Mouse (Mus musculus): ENCODE results near the gene Tbc1d22a. TPM values are rescaled to one million over a fixed set of nuclear protein-coding genes. Genes with fewer than 3 reads are reported as not detected.

Gene Tbc1d22a
- polyA plus RNA-seq, 1 experiment from 2014 or later = 9.6 TPM

DNA sequence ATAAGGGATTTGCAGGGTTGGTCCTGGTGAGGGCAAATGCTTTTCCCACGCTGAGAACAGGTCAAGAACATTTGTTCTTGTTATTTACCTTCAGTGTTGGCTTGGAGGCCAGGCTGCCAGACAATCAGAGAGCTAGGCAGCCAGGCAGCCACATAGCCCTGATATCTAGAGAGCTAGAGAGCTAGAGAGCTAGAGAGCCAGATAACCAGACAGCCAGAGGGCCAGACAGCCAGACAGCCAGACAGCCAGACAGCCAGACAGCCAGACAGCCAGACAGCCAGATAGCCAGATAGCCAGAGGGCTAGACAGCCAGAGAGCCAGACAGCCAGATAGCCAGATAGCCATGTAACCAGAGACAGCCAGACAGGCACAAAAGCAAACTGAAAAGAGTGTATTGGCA is 208.6 kb downstream of the Tbc1d22a start:
- ATAC-seq (replicated peaks; ENCODE audit: low FRiP score, low TSS enrichment, low read depth) (no peak), DNase-seq (ENCODE audit: low spot score) (no peak)
- Histone ChIP-seq H3K4me2 (ENCODE audit: low read length) (no peak overlapping the region), H3K4me1 (replicated peaks; ENCODE audit: control insufficient read depth, insufficient read depth, low read length) (no peaks in the 10 kb centered on the region), H3K36me3 (ENCODE audit: control insufficient read depth, insufficient read depth, low read length) (no peaks in the 10 kb centered on the region), H3K27ac (ENCODE audit: low read depth) (no peak overlapping the region), H3K4me3 (ENCODE audit: low read depth, low read length) (no peak overlapping the region), H3K9ac (ENCODE audit: low read length) (no peak overlapping the region), H3K9me3 (ENCODE audit: control insufficient read depth, low read length) (no peaks in the 10 kb centered on the region), H3K27me3 (replicated peaks; ENCODE audit: control insufficient read depth, insufficient read depth, low read length) (no peaks in the 10 kb centered on the region)
- WGBS = 45% methylated on average over 1 of the region's 1 CpGs

DNA sequence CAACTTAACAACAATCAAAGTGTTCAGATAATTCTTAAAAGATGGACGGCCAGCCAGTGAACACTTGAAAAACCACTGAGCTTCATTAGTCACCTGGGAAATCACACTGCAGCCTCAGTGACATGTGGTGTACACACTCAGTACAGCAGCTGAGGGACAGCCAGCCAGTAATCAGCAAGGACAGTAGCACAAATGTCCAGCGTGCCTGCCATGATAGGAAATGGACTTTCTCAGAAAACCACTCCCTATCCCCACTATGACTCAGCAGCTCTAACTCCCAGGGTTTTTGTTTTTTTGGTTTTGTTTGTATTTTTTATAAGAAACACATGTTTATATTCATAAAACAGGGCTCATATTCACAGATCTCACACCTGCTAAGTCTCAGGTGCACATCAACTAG is 209.6 kb downstream of the Tbc1d22a start:
- Histone ChIP-seq H3K27ac (ENCODE audit: low read depth) (no peak overlapping the region), H3K4me1 (replicated peaks; ENCODE audit: control insufficient read depth, insufficient read depth, low read length) (no peaks in the 10 kb centered on the region), H3K36me3 (ENCODE audit: control insufficient read depth, insufficient read depth, low read length) (no peaks in the 10 kb centered on the region), H3K4me3 (ENCODE audit: low read depth, low read length) (no peak overlapping the region), H3K9me3 (ENCODE audit: control insufficient read depth, low read length) (no peaks in the 10 kb centered on the region), H3K4me2 (ENCODE audit: low read length) (no peak overlapping the region), H3K9ac (ENCODE audit: low read length) (no peak overlapping the region), H3K27me3 (replicated peaks; ENCODE audit: control insufficient read depth, insufficient read depth, low read length) (no peaks in the 10 kb centered on the region)
- no peak for DNase-seq (ENCODE audit: low spot score)
- no peak for ATAC-seq (replicated peaks; ENCODE audit: low FRiP score, low TSS enrichment, low read depth)
- WGBS = 63% methylated on average over 2 of the region's 2 CpGs

DNA sequence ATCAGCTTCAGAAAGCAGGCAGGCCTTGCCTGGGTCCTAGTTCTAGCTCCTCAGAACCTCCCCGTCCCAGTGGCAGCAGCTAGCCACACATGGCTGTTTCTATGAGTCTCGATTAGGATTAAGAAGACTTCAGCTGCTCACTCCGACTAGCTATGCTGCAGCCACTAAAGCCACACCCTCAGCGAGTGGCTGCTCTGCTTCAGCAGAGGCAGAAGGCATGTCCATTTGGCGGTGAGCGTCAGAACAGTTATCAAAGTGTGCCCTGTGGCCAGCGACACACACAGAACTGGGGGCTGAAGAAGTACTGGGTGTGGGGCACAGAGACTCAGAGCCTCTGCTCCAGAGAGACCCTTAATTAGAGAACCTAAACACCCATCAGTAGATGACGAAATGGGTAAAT is 210.7 kb downstream of the Tbc1d22a start:
- Histone ChIP-seq H3K27ac (ENCODE audit: low read depth) (no peak overlapping the region), H3K36me3 (ENCODE audit: control insufficient read depth, insufficient read depth, low read length) (no peaks in the 10 kb centered on the region), H3K4me3 (ENCODE audit: low read depth, low read length) (no peak overlapping the region), H3K9ac (ENCODE audit: low read length) (no peak overlapping the region), H3K9me3 (ENCODE audit: control insufficient read depth, low read length) (no peaks in the 10 kb centered on the region), H3K27me3 (replicated peaks; ENCODE audit: control insufficient read depth, insufficient read depth, low read length) (no peaks in the 10 kb centered on the region), H3K4me1 (replicated peaks; ENCODE audit: control insufficient read depth, insufficient read depth, low read length) (no peaks in the 10 kb centered on the region), H3K4me2 (ENCODE audit: low read length) (no peak overlapping the region)
- WGBS = 57% methylated on average over 8 of the region's 8 CpGs
- DNase-seq (ENCODE audit: low spot score) = no peak
- no peak for ATAC-seq (replicated peaks; ENCODE audit: low FRiP score, low TSS enrichment, low read depth)

DNA sequence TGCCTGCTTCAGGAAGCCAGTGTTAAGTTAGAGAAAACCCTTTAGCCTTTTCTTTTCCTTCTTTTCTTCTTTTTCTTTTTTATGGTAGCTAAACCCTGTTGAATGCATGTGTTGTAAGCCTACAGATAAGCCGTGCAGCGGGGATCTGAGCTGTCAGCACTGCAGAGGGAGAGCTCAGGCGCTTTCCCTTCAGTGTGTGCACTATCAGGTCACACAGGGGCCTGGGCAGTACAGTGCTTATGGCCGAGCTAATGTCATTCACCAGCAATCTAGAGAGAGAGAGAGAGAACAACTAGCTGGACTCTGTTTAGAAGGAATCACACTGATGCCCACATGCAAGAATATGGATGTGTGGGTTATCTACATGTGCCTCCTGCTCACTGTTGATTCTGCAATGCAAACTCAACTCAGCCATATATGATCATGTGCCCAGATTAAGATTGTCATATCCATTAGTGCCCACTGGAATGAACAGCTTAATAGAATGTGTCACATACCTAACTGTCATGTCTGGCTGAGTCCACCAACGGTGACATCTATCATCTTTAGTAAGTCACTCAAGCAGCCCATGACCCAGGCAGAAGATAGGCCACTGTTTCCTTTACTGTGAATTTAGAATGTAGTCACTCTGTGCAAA is 212.2 kb downstream of the Tbc1d22a start:
- no peak for ATAC-seq (replicated peaks; ENCODE audit: low FRiP score, low TSS enrichment, low read depth)
- H3K27ac ChIP-seq (ENCODE audit: low read depth) = no peak overlapping the region
- H3K4me2 ChIP-seq (ENCODE audit: low read length) = no peak overlapping the region
- no peaks in the 10 kb centered on the region for H3K9me3 ChIP-seq (ENCODE audit: control insufficient read depth, low read length)
- no peaks in the 10 kb centered on the region for H3K4me1 ChIP-seq (replicated peaks; ENCODE audit: control insufficient read depth, insufficient read depth, low read length)
- no peak overlapping the region for H3K9ac ChIP-seq (ENCODE audit: low read length)
- H3K36me3 ChIP-seq (ENCODE audit: control insufficient read depth, insufficient read depth, low read length) = no peaks in the 10 kb centered on the region
- 77% methylated on average over 5 of the region's 5 CpGs for WGBS
- H3K4me3 ChIP-seq (ENCODE audit: low read depth, low read length) = no peak overlapping the region
- no peak for DNase-seq (ENCODE audit: low spot score)
- H3K27me3 ChIP-seq (replicated peaks; ENCODE audit: control insufficient read depth, insufficient read depth, low read length) = no peaks in the 10 kb centered on the region

DNA sequence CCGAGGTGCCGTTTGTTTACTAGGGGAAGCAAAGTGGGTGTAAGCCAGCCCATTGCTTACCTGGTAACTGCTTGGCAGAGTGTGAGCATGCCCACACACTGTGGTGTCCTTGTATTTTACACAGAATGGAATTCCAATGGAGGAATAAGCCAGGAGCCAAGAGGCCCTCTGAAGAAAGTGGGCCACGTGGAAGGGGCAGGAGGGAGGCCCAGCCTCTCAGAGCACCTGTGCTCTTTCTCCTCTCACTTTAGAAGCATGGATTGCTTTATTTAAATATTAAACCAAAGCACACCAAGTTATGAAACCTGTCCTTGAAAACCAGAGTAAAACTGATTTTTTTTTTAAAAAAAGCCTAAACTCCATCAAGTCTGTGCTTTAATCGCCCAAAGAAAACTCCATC is 213.2 kb downstream of the Tbc1d22a start:
- ATAC-seq (replicated peaks; ENCODE audit: low FRiP score, low TSS enrichment, low read depth) = no peak
- H3K9ac ChIP-seq (ENCODE audit: low read length) = no peak overlapping the region

DNA sequence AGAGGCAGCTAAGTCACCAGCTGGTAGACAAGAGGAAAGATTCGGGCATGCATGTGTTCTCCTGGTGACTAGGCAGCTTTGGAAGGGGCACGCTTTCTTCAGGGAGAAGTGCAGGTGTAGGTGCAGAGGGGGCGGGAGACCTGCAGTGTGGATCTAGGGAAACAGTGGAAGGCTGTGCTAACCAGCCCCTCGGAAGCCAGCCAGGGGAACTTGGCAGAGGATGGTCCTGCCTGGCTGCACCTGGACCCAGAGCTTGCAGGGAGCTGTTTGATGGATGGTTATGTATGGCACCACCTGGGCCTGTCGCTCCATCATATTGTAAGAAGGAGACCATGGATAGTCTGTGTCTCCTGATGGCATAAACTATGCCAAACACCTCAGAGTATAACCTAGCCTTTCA is 214.2 kb downstream of the Tbc1d22a start:
- Histone ChIP-seq H3K4me1 (replicated peaks; ENCODE audit: control insufficient read depth, insufficient read depth, low read length) (no peaks in the 10 kb centered on the region), H3K27me3 (replicated peaks; ENCODE audit: control insufficient read depth, insufficient read depth, low read length) (no peaks in the 10 kb centered on the region), H3K36me3 (ENCODE audit: control insufficient read depth, insufficient read depth, low read length) (no peaks in the 10 kb centered on the region), H3K9ac (ENCODE audit: low read length) (no peak overlapping the region), H3K4me3 (ENCODE audit: low read depth, low read length) (no peak overlapping the region), H3K4me2 (ENCODE audit: low read length) (no peak overlapping the region), H3K27ac (ENCODE audit: low read depth) (no peak overlapping the region), H3K9me3 (ENCODE audit: control insufficient read depth, low read length) (no peaks in the 10 kb centered on the region)
- 83% methylated on average over 5 of the region's 5 CpGs for WGBS
- DNase-seq (ENCODE audit: low spot score) = no peak
- no peak for ATAC-seq (replicated peaks; ENCODE audit: low FRiP score, low TSS enrichment, low read depth)

More for the DNA sequence above, 213.2 kb downstream of the Tbc1d22a start:
- Histone ChIP-seq H3K9me3 (ENCODE audit: control insufficient read depth, low read length) (no peaks in the 10 kb centered on the region), H3K4me3 (ENCODE audit: low read depth, low read length) (no peak overlapping the region), H3K36me3 (ENCODE audit: control insufficient read depth, insufficient read depth, low read length) (no peaks in the 10 kb centered on the region), H3K27ac (ENCODE audit: low read depth) (no peak overlapping the region), H3K4me2 (ENCODE audit: low read length) (no peak overlapping the region), H3K27me3 (replicated peaks; ENCODE audit: control insufficient read depth, insufficient read depth, low read length) (no peaks in the 10 kb centered on the region), H3K4me1 (replicated peaks; ENCODE audit: control insufficient read depth, insufficient read depth, low read length) (no peaks in the 10 kb centered on the region)
- 79% methylated on average over 4 of the region's 4 CpGs for WGBS
- no peak for DNase-seq (ENCODE audit: low spot score)

DNA sequence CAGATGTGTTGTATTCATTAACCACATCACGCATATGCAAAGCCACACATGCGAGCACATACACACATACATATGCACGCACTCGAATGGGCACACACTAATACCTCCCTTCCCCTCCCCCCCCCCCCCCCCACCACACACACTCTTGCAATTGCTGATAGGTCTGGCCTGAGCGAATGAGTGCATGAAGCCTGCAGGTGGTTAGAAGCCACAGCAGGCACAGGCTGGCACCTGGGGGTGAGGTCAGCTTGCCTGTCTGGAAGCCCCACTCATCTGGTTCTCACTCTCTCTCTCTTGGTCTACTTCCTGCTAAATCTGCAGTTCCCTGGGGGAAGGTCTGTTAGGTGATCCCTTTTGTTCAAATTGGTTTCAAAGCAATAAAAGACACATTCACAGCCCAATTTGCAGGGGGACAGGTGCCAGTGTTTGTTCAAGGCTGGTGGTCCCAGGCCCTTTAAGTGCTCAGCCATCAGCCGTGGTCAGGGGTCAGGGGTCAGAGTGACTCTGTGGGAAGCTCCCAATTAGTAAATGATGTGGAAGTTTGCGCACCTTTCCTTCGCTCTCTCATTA is 215.6 kb downstream of the Tbc1d22a start:
- Histone ChIP-seq H3K4me2 (ENCODE audit: low read length) (no peak overlapping the region), H3K27ac (ENCODE audit: low read depth) (no peak overlapping the region), H3K36me3 (ENCODE audit: control insufficient read depth, insufficient read depth, low read length) (no peaks in the 10 kb centered on the region), H3K9me3 (ENCODE audit: control insufficient read depth, low read length) (no peaks in the 10 kb centered on the region), H3K27me3 (replicated peaks; ENCODE audit: control insufficient read depth, insufficient read depth, low read length) (no peaks in the 10 kb centered on the region), H3K4me3 (ENCODE audit: low read depth, low read length) (no peak overlapping the region), H3K9ac (ENCODE audit: low read length) (no peak overlapping the region), H3K4me1 (replicated peaks; ENCODE audit: control insufficient read depth, insufficient read depth, low read length) (no peaks in the 10 kb centered on the region)
- ATAC-seq (replicated peaks; ENCODE audit: low FRiP score, low TSS enrichment, low read depth) (no peak), DNase-seq (ENCODE audit: low spot score) (no peak)
- whole genome bisulfite sequencing = 74% methylated on average over 8 of the region's 8 CpGs

DNA sequence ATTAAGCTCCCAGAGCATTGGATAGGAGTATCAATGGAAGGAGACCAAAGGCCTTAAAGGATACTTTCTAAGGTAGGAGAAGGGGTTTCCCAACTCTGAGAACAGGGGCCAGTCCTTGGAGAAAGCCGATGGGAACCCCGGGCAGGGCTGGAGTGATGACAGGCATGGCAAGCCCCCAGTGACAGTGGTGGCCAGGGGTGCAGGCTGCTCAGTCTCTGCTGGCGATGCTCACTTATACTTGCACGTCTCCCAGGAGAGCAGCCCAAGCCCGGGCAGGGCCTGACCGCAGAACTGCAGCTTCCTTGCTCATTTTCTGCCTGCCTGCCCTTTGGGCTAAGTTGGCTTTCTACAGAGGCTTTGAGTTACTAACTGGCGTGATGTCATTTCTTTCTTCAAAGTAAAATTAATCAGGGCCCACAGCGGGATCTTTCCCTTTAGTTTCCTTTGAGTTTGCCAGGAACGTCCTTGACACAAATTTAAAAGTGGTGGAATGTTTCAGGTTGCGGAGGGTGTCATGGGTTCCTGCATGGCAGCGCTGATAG is 217.4 kb downstream of the Tbc1d22a start:
- ATAC-seq (replicated peaks; ENCODE audit: low FRiP score, low TSS enrichment, low read depth) (no peak), DNase-seq (ENCODE audit: low spot score) (no peak)
- no peak overlapping the region for H3K9ac ChIP-seq (ENCODE audit: low read length)
- no peak overlapping the region for H3K27ac ChIP-seq (ENCODE audit: low read depth)
- no peak overlapping the region for H3K4me3 ChIP-seq (ENCODE audit: low read depth, low read length)
- no peaks in the 10 kb centered on the region for H3K36me3 ChIP-seq (ENCODE audit: control insufficient read depth, insufficient read depth, low read length)
- H3K9me3 ChIP-seq (ENCODE audit: control insufficient read depth, low read length) = no peaks in the 10 kb centered on the region
- no peaks in the 10 kb centered on the region for H3K4me1 ChIP-seq (replicated peaks; ENCODE audit: control insufficient read depth, insufficient read depth, low read length)
- no peaks in the 10 kb centered on the region for H3K27me3 ChIP-seq (replicated peaks; ENCODE audit: control insufficient read depth, insufficient read depth, low read length)
- no peak overlapping the region for H3K4me2 ChIP-seq (ENCODE audit: low read length)
- WGBS = 87% methylated on average over 11 of the region's 11 CpGs

DNA sequence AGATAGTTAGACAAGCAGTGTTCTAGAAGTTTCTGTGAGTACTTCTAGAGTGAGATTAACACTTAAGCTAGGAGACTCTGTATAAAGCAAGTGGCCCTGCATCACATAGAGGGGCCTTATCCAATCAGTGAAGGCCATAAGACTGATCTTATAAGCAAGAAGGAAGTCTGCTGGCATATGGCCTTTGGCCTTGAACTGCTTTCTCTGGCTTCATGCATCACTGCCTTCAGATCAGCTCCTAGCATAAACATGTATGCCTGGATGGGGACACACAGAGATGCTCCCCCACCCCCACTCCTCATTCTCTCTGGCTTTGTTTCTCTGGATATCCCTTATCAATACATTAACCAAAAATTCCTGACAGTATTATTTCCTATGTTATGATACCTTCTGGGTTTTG is 218.5 kb downstream of the Tbc1d22a start:
- H3K4me3 ChIP-seq (ENCODE audit: low read depth, low read length) = no peak overlapping the region
- H3K36me3 ChIP-seq (ENCODE audit: control insufficient read depth, insufficient read depth, low read length) = no peaks in the 10 kb centered on the region
- H3K4me2 ChIP-seq (ENCODE audit: low read length) = no peak overlapping the region
- no peak for ATAC-seq (replicated peaks; ENCODE audit: low FRiP score, low TSS enrichment, low read depth)
- no peak overlapping the region for H3K9ac ChIP-seq (ENCODE audit: low read length)
- DNase-seq (ENCODE audit: low spot score) = no peak
- H3K9me3 ChIP-seq (ENCODE audit: control insufficient read depth, low read length) = no peaks in the 10 kb centered on the region
- no peaks in the 10 kb centered on the region for H3K4me1 ChIP-seq (replicated peaks; ENCODE audit: control insufficient read depth, insufficient read depth, low read length)
- no peak overlapping the region for H3K27ac ChIP-seq (ENCODE audit: low read depth)
- no peaks in the 10 kb centered on the region for H3K27me3 ChIP-seq (replicated peaks; ENCODE audit: control insufficient read depth, insufficient read depth, low read length)
